Mouse (Mus musculus) kidney, adult 11 months (tissue): ENCODE results near the gene Prnp.

ENCODE experiments used
- DNase-seq: peaks from one replicate; pipeline ENCODE4 v3.0.0; 2022

Prnp gene

DNA sequence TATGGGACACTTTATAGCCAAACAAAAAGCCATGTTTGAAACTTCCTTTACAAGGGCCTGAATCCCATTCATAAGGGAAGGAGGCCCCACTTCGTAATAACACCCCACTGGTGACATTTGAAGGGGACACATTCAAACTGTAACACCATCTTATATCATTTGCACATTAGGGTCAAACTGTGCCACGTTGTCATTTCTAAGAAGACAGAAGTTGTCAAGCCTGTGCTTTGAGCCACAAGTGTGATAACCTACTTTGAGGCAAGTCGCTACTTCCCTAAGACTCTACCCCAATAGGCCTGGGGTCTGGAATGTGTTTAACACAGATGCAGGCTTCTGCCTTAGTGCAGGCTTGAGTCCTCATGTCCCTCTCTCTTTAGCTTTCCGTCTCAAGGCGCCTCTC, 2.4 kb upstream of the Prnp start:
- DNase-seq, result no peak

- peak; percentile 66 for DNase-seq
These were observed 1.3 kb upstream of the Prnp start for GRCm38 (mm10) chr2:131908351-131908861.

GRCm38 (mm10) chr2:131908906-131909305, 822 bp upstream of the Prnp start:
- DNase-seq, result peak; percentile 26

DNA sequence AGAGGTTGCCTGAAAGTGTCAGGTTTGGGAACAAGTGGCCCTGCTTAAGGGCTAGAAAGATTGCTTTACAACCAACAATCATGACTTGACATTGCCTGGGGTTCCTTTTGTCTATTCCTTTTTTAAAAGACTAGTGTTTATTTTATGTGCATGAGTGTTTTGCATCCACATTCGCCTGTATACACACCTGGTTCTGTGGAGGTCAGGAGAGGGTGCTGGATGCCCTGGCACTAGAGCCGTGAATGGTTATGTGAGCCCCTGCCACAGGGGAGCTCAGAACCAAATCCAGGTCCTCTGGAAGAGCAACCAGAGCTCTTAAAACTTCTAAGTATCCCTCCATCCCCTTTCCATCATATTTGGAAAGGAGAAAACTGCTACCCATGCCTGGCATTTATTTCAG, 1.1 kb downstream of the Prnp start:
- DNase-seq, result no peak

DNA sequence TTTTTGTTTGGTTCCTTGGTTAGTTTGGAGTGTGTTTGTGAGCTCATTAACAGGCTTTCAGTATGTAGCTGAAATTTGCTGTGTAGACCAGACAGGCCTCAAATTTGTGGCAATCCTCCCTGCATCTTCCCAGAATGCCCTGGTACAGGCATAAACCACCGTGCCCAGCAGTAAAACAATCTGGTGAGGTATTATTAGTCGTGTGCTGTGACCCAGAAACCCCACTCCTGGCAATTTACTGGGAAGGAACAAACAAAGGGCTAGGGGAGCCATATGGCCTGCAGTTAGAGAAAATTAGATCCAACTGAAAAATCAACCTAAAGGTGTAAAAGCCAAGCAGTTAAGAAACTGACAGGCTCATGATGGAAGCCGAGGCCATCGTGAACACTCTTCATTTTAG, 1.6 kb downstream of the Prnp start:
- no peak for DNase-seq

- no peak for DNase-seq
These were observed 3.0 kb downstream of the Prnp start for GRCm38 (mm10) chr2:131912526-131913258.

- no peak for DNase-seq
These were observed 22.7 kb downstream of the Prnp start for GRCm38 (mm10) chr2:131932275-131932902.

GRCm38 (mm10) chr2:131933013-131933412, 23.3 kb downstream of the Prnp start:
- DNase-seq, result no peak

GRCm38 (mm10) chr2:131933598-131933997, 23.9 kb downstream of the Prnp start:
- DNase-seq, result peak; percentile 36

GRCm38 (mm10) chr2:131934243-131934642, 24.5 kb downstream of the Prnp start:
- no peak for DNase-seq

- DNase-seq, result peak; percentile 21
These were observed 25.8 kb downstream of the Prnp start for GRCm38 (mm10) chr2:131935390-131936105.

DNA sequence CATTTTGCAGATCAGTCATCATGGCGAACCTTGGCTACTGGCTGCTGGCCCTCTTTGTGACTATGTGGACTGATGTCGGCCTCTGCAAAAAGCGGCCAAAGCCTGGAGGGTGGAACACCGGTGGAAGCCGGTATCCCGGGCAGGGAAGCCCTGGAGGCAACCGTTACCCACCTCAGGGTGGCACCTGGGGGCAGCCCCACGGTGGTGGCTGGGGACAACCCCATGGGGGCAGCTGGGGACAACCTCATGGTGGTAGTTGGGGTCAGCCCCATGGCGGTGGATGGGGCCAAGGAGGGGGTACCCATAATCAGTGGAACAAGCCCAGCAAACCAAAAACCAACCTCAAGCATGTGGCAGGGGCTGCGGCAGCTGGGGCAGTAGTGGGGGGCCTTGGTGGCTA, 26.7 kb downstream of the Prnp start:
- no peak for DNase-seq

DNA sequence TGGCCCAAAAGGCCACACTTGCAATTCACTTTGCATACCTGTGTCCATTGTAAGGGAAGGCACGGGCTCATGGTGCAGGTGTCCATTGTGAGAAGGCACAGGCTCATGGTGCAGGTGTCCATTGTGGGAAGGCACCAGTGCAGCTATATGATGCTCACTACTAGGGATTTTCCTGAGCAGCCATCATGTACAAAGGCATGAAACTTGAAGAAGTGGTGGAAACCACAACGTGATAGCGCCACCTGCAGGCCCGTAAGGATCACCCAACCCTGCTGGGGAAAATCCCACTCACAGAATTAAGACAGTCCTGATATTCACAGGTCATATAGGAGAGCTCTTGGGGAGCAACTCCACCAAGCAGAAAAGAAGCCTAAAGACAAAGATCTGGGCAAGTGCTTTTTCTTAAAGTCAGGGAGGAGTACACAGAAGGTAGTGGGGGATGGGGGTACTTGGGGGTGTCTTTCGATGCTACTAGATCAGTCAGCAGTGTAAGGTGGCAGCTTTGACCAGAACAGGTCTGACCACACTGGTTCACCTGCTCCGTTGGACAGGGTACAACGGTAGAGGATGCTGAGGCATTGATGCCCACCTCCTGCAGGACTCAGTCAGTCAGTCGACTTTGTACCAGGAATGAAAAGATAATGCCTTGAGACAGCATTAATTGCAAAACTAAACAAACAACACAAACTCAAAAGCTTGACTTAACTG, 29.8 kb downstream of the Prnp start:
- DNase-seq, result peak; percentile 31

DNA sequence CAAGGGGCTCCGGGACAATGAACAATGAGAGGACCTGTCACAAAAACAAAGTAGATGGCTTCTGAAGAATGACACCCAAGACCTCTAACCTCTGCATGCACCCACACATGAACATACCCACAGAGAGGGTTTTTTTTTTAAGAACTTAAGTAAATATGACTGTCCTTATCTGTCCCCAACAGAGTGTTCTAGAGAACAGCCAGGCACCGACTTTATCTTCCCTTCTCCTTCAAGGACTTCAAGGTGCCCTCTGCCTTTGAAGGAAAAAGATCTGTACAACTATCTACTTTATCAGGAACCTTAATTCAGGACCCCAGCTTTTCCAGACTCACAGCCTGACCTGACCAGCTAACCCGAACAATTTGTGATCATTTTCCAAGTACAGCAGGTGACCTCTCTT, 30.8 kb downstream of the Prnp start:
- DNase-seq, result no peak

DNA sequence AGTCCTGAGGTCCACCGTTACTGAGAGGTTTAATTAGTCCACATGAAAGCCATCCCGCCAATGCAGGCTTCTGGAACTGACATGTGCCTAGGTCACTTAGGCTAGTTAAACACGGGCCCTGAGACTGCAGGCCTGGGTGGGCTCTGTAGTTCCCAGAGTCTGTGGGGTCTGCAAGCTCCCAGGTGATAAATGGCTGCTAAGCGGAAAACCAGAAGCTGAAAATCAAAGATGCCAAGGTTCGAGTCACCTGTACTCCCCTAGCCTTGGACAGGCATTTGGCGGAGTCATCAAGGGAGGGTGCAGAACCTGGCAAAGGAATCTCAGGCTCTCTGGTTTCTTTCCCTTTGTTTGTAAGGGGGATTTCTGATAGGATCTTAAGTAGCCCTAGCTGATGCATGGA, 31.8 kb downstream of the Prnp start:
- DNase-seq, result no peak

DNA sequence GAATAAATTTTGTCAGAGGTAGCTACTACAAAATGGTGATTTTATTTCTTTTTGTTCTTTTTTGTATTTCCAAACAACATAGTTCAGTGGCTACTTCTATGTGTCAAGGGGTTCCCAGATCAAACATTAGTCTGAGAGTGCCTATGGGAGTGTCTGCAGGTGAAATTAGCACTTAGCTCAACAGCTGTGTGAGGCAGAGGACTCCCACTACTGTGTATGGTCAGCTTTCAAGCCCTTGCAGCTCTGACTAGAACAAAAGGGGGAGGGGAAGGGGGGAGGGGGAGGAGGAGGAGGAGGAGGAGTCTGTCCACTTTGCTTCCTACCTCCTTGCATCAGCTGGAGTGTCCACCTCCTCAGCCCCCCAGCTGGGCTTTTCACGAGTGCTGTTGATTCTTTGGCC, 34.6 kb downstream of the Prnp start:
- no peak for DNase-seq

GRCm38 (mm10) chr2:131945225-131945624, 35.5 kb downstream of the Prnp start:
- peak; percentile 0 for DNase-seq

DNA sequence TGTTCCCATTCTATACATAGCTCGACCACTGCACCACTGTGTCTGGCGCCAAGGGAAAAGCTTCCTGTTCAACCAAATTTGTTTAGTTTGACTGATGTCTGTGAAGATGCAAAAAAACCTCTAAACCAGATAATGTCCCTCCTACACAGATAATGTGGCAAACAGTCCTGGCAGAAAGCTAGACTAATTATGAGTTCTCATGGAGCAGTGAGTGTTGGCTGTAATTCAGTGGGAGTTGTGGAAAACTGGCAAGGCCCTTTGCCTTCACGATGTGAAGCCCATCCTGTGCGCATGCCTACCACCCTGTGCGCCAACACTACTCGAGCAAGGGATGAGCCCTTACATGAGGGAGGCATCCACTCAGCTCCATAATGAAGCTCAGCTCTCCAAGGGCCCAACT, 36.0 kb downstream of the Prnp start:
- DNase-seq, result no peak

DNA sequence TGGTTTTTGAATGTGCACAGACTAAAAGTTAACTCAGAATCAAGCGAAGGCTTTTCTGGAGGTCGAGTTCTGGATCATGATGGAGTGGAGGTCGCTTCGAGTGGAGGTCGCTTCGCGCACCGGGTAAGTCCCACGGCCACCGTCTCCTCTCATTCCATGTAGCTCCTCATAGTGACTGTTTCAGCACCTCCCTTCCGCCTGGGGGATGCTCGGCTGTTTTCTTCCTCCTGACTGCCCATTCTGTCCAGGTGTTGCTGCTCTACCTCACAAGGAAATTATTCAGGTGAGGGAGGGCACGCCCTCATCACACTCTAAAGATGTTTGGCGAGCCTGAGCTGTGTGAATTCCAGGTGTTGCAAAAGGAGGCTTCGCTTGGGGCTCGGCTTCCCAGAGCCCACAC, 36.6 kb downstream of the Prnp start:
- peak; percentile 0 for DNase-seq

GRCm38 (mm10) chr2:131948156-131948555, 38.4 kb downstream of the Prnp start:
- DNase-seq, result peak; percentile 0

- peak; percentile 0 for DNase-seq
These were observed 39.4 kb downstream of the Prnp start for GRCm38 (mm10) chr2:131948916-131949639.
